Mouse (Mus musculus): ENCODE data around the gene Inha. TPM values are rescaled to one million over a fixed set of nuclear protein-coding genes. Genes with fewer than 3 reads are reported as not detected.

Gene Inha
- 10 to 100 TPM; 47.4 to 78.9 TPM for total RNA-seq (2021)
- long read RNA-seq, experiment 1, transcript Inha-201 (2 exons, 1,475 nt) = major isoform, 162 of 179 reads
- long read RNA-seq, experiment 1, partial matches to known transcripts = 0 of 179 reads
- long read RNA-seq, experiment 1, other reads (novel, unspliced or antisense) = 17 of 179 reads
- long read RNA-seq, experiment 2, transcript Inha-201 (2 exons, 1,475 nt) = major isoform, 56 of 69 reads
- long read RNA-seq, experiment 2, partial matches to known transcripts = 0 of 69 reads
- long read RNA-seq, experiment 2, other reads (novel, unspliced or antisense) = 13 of 69 reads

- peak; percentile 65 for DNase-seq
These were observed at the start of gene Inha for GRCm38 (mm10) chr1:75507006-75507405. TSS of gene Inha (plus strand) at chr1:75507077.

- no peak for DNase-seq
These were observed 49.2 kb upstream of the Inha start for GRCm38 (mm10) chr1:75457710-75458024.

- peak; percentile 59 for DNase-seq
These were observed 48.7 kb upstream of the Inha start for GRCm38 (mm10) chr1:75458025-75458788.

- DNase-seq = no peak
These were observed 47.8 kb upstream of the Inha start for GRCm38 (mm10) chr1:75458789-75459684.

- no peak for DNase-seq
These were observed 46.6 kb upstream of the Inha start for GRCm38 (mm10) chr1:75460297-75460696.

- DNase-seq = no peak
These were observed 44.2 kb upstream of the Inha start for GRCm38 (mm10) chr1:75462636-75463035.

GRCm38 (mm10) chr1:75463652-75464204 lies 43.1 kb upstream of the Inha start:
- DNase-seq = no peak

- peak; percentile 87 for DNase-seq
These were observed 39.5 kb upstream of the Inha start for GRCm38 (mm10) chr1:75467215-75467927.

- DNase-seq = peak; percentile 53
These were observed 37.5 kb upstream of the Inha start for GRCm38 (mm10) chr1:75469287-75469825.

- no peak for DNase-seq
These were observed 30.4 kb upstream of the Inha start for GRCm38 (mm10) chr1:75476441-75476840.

GRCm38 (mm10) chr1:75477264-75477965 lies 29.5 kb upstream of the Inha start:
- peak; percentile 91 for DNase-seq

- DNase-seq = no peak
These were observed 28.9 kb upstream of the Inha start for GRCm38 (mm10) chr1:75477966-75478290.

- peak; percentile 66 for DNase-seq
These were observed 28.4 kb upstream of the Inha start for GRCm38 (mm10) chr1:75478497-75478896.

GRCm38 (mm10) chr1:75478916-75479634 lies 27.8 kb upstream of the Inha start, which contains the start of the genes Chpf and Tmem198:
TSS of gene Chpf (minus strand) at chr1:75479307.
TSS of gene Tmem198 (plus strand) at chr1:75479532.
- peak; percentile 98 for DNase-seq

GRCm38 (mm10) chr1:75479635-75479989 lies 27.3 kb upstream of the Inha start:
- DNase-seq = no peak

- no peak for DNase-seq
These were observed 26.8 kb upstream of the Inha start for GRCm38 (mm10) chr1:75480036-75480435.

GRCm38 (mm10) chr1:75480735-75481134 lies 26.1 kb upstream of the Inha start:
- no peak for DNase-seq

- DNase-seq = no peak
These were observed 20.3 kb upstream of the Inha start for GRCm38 (mm10) chr1:75486561-75486960.

- DNase-seq = no peak
These were observed 19.9 kb upstream of the Inha start for GRCm38 (mm10) chr1:75487040-75487404.

Data from adrenal gland, postnatal 10 days (tissue).